Mouse (Mus musculus): ENCODE measurements around the gene Gfy.
"Not testable (repeated sequence)": the region's sequence is repeated elsewhere in the genome, so short reads cannot be mapped to it uniquely, and the experiment has no call there.

Gfy gene

GRCm38 (mm10) chr7:45193406-45193805 is 14.0 kb upstream of the Gfy start:
- no peak for DNase-seq

GRCm38 (mm10) chr7:45192585-45193310 is 13.4 kb upstream of the Gfy start:
- DNase-seq = no peak

- DNase-seq = no peak
These were observed 12.5 kb upstream of the Gfy start for GRCm38 (mm10) chr7:45191803-45192363.

- no peak for DNase-seq
These were observed 11.8 kb upstream of the Gfy start for GRCm38 (mm10) chr7:45191161-45191560.

- DNase-seq = no peak
These were observed 10.8 kb upstream of the Gfy start for GRCm38 (mm10) chr7:45190186-45190585.

GRCm38 (mm10) chr7:45189600-45189999 is 10.2 kb upstream of the Gfy start:
- DNase-seq = no peak

- no peak for DNase-seq
These were observed 6.6 kb upstream of the Gfy start for GRCm38 (mm10) chr7:45185921-45186320.

- no peak for DNase-seq
These were observed 4.3 kb upstream of the Gfy start for GRCm38 (mm10) chr7:45183672-45184071.

- no peak for DNase-seq
These were observed 3.2 kb upstream of the Gfy start for GRCm38 (mm10) chr7:45182606-45183005.

- DNase-seq = peak; percentile 90 to 92
These were observed 2.8 kb upstream of the Gfy start for GRCm38 (mm10) chr7:45182199-45182601.

GRCm38 (mm10) chr7:45181540-45181939 is 2.2 kb upstream of the Gfy start:
- DNase-seq = no peak

- no peak for DNase-seq
These were observed 1.6 kb upstream of the Gfy start, which contains the start of gene Pth2 for GRCm38 (mm10) chr7:45180896-45181477. Pth2 (plus strand) TSS chr7:45180995.

GRCm38 (mm10) chr7:45178550-45178949 is 819 bp downstream of the Gfy start:
- no peak for DNase-seq

- DNase-seq = no peak
These were observed 3.0 kb downstream of the Gfy start for GRCm38 (mm10) chr7:45176356-45176755.

GRCm38 (mm10) chr7:45175929-45176328 is 3.4 kb downstream of the Gfy start:
- no peak for DNase-seq

GRCm38 (mm10) chr7:45175398-45175797 is 4.0 kb downstream of the Gfy start:
- no peak for DNase-seq

- no peak for DNase-seq
These were observed 4.6 kb downstream of the Gfy start for GRCm38 (mm10) chr7:45174567-45175280.

GRCm38 (mm10) chr7:45173772-45174171 is 5.6 kb downstream of the Gfy start:
- DNase-seq = not testable (repeated sequence)

- peak in 1 of 2 experiments; percentile 38 for DNase-seq
These were observed 6.4 kb downstream of the Gfy start for GRCm38 (mm10) chr7:45172974-45173373.

GRCm38 (mm10) chr7:45169495-45169894 is 9.9 kb downstream of the Gfy start:
- DNase-seq = no peak

- DNase-seq = no peak
These were observed 10.7 kb downstream of the Gfy start for GRCm38 (mm10) chr7:45168656-45169055.

GRCm38 (mm10) chr7:45167761-45168445 is 11.5 kb downstream of the Gfy start:
- DNase-seq = no peak

- no peak for DNase-seq
These were observed 12.4 kb downstream of the Gfy start for GRCm38 (mm10) chr7:45166950-45167401.
